Mouse (Mus musculus): ENCODE data around the gene Mbl1.

Gene Mbl1

DNA sequence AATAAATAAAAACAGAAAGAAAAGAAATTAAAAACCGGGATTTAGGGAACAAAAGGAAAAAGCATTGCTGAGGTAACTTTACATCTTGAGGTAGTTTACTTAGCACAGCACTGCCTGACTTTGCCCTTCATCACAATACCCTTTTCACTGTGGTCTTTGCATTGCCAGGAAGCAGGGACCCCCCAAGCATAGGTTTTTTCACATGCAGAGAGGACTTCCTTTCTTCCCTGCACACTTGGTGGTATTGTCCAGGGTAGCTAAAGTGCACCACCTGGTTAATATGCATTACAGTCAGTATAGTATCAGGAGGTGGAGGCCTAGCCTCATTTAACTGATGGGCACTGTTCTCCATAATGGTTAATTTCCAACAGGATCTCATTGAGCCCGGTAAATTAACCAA is 38.2 kb downstream of the Mbl1 start:
- no peak for DNase-seq (ENCODE audit: low spot score)

DNA sequence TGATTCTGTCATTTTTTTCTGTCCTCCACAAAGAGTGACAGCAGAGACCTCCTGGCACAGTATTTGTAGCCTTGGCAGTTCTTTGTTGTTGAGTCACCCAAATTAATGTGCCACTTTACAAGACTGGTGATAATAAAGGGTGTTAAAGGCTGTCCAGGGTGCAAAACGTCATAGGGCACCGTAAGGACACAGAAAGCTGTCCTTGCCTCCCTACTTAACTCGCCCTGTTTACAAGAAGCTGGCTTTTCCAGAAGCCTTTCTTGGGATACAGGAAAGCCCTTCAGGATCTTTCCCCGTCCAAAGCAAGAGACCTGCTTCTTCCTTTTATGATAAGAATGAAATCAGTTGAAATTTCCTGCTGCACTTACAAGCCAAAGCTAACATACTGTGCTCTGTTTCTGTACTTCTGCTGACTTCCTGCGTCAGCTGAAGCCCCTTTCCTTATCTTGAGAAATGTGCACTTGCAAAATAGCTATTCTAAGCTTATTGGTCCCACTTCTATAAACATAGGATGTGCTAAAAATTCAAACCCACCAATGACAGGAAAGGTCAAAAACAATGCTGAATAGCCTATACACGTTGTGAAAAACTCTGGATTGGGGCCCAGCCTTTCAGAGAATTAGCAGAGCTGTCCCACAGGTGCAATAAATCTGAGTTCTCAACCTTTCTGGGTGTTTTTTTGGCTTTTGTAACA is 46.9 kb downstream of the Mbl1 start:
- DNase-seq (ENCODE audit: low spot score): no peak
